Mouse (Mus musculus): ENCODE measurements around the gene Kank1.

DNA sequence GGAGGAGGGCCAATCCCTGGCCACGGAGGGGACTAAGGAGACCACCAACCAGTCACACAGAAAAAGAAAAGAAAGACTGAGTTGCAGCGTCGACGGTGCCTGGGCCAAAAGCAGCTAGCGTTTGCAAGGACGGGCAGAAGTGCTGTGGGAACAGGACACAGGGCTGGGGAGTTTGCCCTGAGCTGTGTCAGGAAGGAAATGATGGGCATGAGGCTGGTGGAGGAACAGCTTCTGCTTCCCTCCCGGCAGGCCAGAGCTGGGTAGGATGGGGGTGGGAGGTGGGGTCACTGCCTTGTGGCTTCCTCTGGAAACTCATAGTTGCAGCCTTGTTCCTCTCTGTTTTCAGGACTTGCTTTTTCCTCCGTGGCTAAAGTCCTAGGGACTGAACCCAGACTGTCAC lies 209.1 kb downstream of the Kank1 start:
- TF ChIP-seq POLR2A (IDR thresholded peaks at IDR 0.05; ENCODE audit: insufficient read depth, low read depth, low read length) (no peak), CTCF (IDR thresholded peaks at IDR 0.05; ENCODE audit: insufficient read depth, low read depth, low read length) (no peak)

Measured in olfactory bulb, adult 2 months (tissue).